Mouse (Mus musculus) ES-E14 (cell line): ENCODE measurements around the gene Eif2d.

ENCODE experiments used
- CHD2 ChIP-seq: IDR thresholded peaks from 2 replicates; pipeline ENCODE4 v1.6.1; 2014; ENCODE audit warnings: mild to moderate bottlenecking, low read depth, low read length, inconsistent platforms
- HCFC1 ChIP-seq: IDR thresholded peaks from 2 replicates; pipeline ENCODE4 v1.6.1; 2012; ENCODE audit warnings: low read length, inconsistent platforms, borderline replicate concordance; ENCODE audit not compliant: insufficient read depth
- MAFK ChIP-seq: IDR thresholded peaks from 2 replicates; pipeline ENCODE4 v1.6.1; 2014; ENCODE audit warnings: mild to moderate bottlenecking, low read depth, low read length, inconsistent platforms; ENCODE audit not compliant: insufficient read depth
- ZC3H11A ChIP-seq: IDR thresholded peaks from 2 replicates; pipeline ENCODE4 v1.6.1; 2012; ENCODE audit warnings: low read depth, mild to moderate bottlenecking, inconsistent platforms, low read length, borderline replicate concordance
- ZNF384 ChIP-seq: IDR thresholded peaks from 2 replicates; pipeline ENCODE4 v1.6.1; 2012; ENCODE audit warnings: low read depth, low read length, inconsistent platforms

GRCm38 (mm10) chr1:131103776-131104424 lies 49.1 kb upstream of the Eif2d start:
- TF ChIP-seq MAFK (no peak), ZNF384 (no peak), HCFC1 (no peak), CHD2 (no peak), ZC3H11A (no peak)
